Mouse (Mus musculus): ENCODE measurements at regions not wholly inside any gene's neighbourhood (a gene's known extent, or its start where the extent isn't known, plus 50 kb on each side); places are given as distances from the start of the nearest gene placed in this dataset.

GRCm38 (mm10) chr8:93691375-93691774 lies 118.4 kb upstream of the Gnao1 start:
- H3K9ac ChIP-seq (replicated peaks) = no peak overlapping the region
- no peaks in the 10 kb centered on the region for H3K36me3 ChIP-seq
- ATAC-seq (ENCODE audit: insufficient number of reproducible peaks, insufficient read depth, low FRiP score, low TSS enrichment, low read depth) = no peak
- H3K4me1 ChIP-seq (replicated peaks) = no peaks in the 10 kb centered on the region
- H3K4me3 ChIP-seq (replicated peaks) = no peak overlapping the region
- H3K4me2 ChIP-seq = no peak overlapping the region
- H3K27me3 ChIP-seq = no peaks in the 10 kb centered on the region
- H3K27ac ChIP-seq = no peak overlapping the region
- 92% methylated on average over 2 of the region's 2 CpGs for WGBS
- H3K9me3 ChIP-seq = 0 out of 2 replicates have a peak, but pooled peaks cover 6% of the 10 kb centered on the region

GRCm38 (mm10) chr8:93691826-93692225 lies 117.9 kb upstream of the Gnao1 start:
- H3K36me3 ChIP-seq = no peaks in the 10 kb centered on the region
- H3K9ac ChIP-seq (replicated peaks) = no peak overlapping the region
- no peak for ATAC-seq (ENCODE audit: insufficient number of reproducible peaks, insufficient read depth, low FRiP score, low TSS enrichment, low read depth)
- WGBS = 76% methylated on average over 2 of the region's 2 CpGs
- no peak overlapping the region for H3K4me3 ChIP-seq (replicated peaks)
- 0 out of 2 replicates have a peak, but pooled peaks cover 6% of the 10 kb centered on the region for H3K9me3 ChIP-seq
- H3K27me3 ChIP-seq = no peaks in the 10 kb centered on the region
- no peak overlapping the region for H3K27ac ChIP-seq
- no peaks in the 10 kb centered on the region for H3K4me1 ChIP-seq (replicated peaks)
- H3K4me2 ChIP-seq = no peak overlapping the region

- H3K4me3 ChIP-seq (replicated peaks) = no peak overlapping the region
- 61% methylated on average over 7 of the region's 7 CpGs for WGBS
- no peaks in the 10 kb centered on the region for H3K4me1 ChIP-seq (replicated peaks)
- no peak overlapping the region for H3K27ac ChIP-seq
- no peaks in the 10 kb centered on the region for H3K36me3 ChIP-seq
- ATAC-seq (ENCODE audit: insufficient number of reproducible peaks, insufficient read depth, low FRiP score, low TSS enrichment, low read depth) = no peak
- H3K27me3 ChIP-seq = no peaks in the 10 kb centered on the region
- no peak overlapping the region for H3K4me2 ChIP-seq
- H3K9ac ChIP-seq (replicated peaks) = no peak overlapping the region
- 0 out of 2 replicates have a peak, but pooled peaks cover 6% of the 10 kb centered on the region for H3K9me3 ChIP-seq
These were observed 112.6 kb upstream of the Gnao1 start for GRCm38 (mm10) chr8:93697206-93697605.

- no peak overlapping the region for H3K4me2 ChIP-seq
- no peak overlapping the region for H3K4me3 ChIP-seq (replicated peaks)
- no peak overlapping the region for H3K9ac ChIP-seq (replicated peaks)
- 85% methylated on average over 3 of the region's 3 CpGs for WGBS
- ATAC-seq (ENCODE audit: insufficient number of reproducible peaks, insufficient read depth, low FRiP score, low TSS enrichment, low read depth) = no peak
- H3K4me1 ChIP-seq (replicated peaks) = no peaks in the 10 kb centered on the region
- no peaks in the 10 kb centered on the region for H3K36me3 ChIP-seq
- H3K27me3 ChIP-seq = no peaks in the 10 kb centered on the region
- H3K27ac ChIP-seq = no peak overlapping the region
- 0 out of 2 replicates have a peak, but pooled peaks cover 6% of the 10 kb centered on the region for H3K9me3 ChIP-seq
These were observed 111.3 kb upstream of the Gnao1 start for GRCm38 (mm10) chr8:93698508-93698907.

GRCm38 (mm10) chr8:93701391-93701790 lies 108.4 kb upstream of the Gnao1 start:
- no peaks in the 10 kb centered on the region for H3K27me3 ChIP-seq
- no peak for ATAC-seq (ENCODE audit: insufficient number of reproducible peaks, insufficient read depth, low FRiP score, low TSS enrichment, low read depth)
- H3K4me1 ChIP-seq (replicated peaks) = peaks cover 8% of the 10 kb centered on the region
- no peaks in the 10 kb centered on the region for H3K9me3 ChIP-seq
- no peak overlapping the region for H3K4me2 ChIP-seq
- H3K4me3 ChIP-seq (replicated peaks) = no peak overlapping the region
- no peak overlapping the region for H3K9ac ChIP-seq (replicated peaks)
- no peaks in the 10 kb centered on the region for H3K36me3 ChIP-seq
- 85% methylated on average over 3 of the region's 3 CpGs for WGBS
- no peak overlapping the region for H3K27ac ChIP-seq

- H3K36me3 ChIP-seq = no peaks in the 10 kb centered on the region
- no peaks in the 10 kb centered on the region for H3K27me3 ChIP-seq
- no peak overlapping the region for H3K4me2 ChIP-seq
- H3K27ac ChIP-seq = no peak overlapping the region
- H3K9me3 ChIP-seq = no peaks in the 10 kb centered on the region
- 81% methylated on average over 3 of the region's 3 CpGs for WGBS
- H3K4me3 ChIP-seq (replicated peaks) = no peak overlapping the region
- no peaks in the 10 kb centered on the region for H3K4me1 ChIP-seq (replicated peaks)
- H3K9ac ChIP-seq (replicated peaks) = no peak overlapping the region
- no peak for ATAC-seq (ENCODE audit: insufficient number of reproducible peaks, insufficient read depth, low FRiP score, low TSS enrichment, low read depth)
These were observed 97.6 kb upstream of the Gnao1 start for GRCm38 (mm10) chr8:93712066-93712706.

- Histone ChIP-seq H3K9ac (replicated peaks) (no peak overlapping the region), H3K4me3 (replicated peaks) (no peak overlapping the region), H3K4me2 (no peak overlapping the region), H3K36me3 (no peaks in the 10 kb centered on the region), H3K27ac (no peak overlapping the region), H3K4me1 (replicated peaks) (no peaks in the 10 kb centered on the region), H3K27me3 (no peaks in the 10 kb centered on the region), H3K9me3 (0 out of 2 replicates have a peak, but pooled peaks cover 2% of the 10 kb centered on the region)
- no peak for ATAC-seq (ENCODE audit: insufficient number of reproducible peaks, insufficient read depth, low FRiP score, low TSS enrichment, low read depth)
- WGBS = 79% methylated on average over 2 of the region's 2 CpGs
These were observed 96.5 kb upstream of the Gnao1 start for GRCm38 (mm10) chr8:93713221-93713620.

- H3K9me3 ChIP-seq = no peaks in the 10 kb centered on the region
- H3K27ac ChIP-seq = no peak overlapping the region
- no peaks in the 10 kb centered on the region for H3K4me1 ChIP-seq (replicated peaks)
- WGBS = 64% methylated on average over 15 of the region's 15 CpGs
- H3K27me3 ChIP-seq = no peaks in the 10 kb centered on the region
- H3K9ac ChIP-seq (replicated peaks) = no peak overlapping the region
- no peak overlapping the region for H3K4me3 ChIP-seq (replicated peaks)
- ATAC-seq (ENCODE audit: insufficient number of reproducible peaks, insufficient read depth, low FRiP score, low TSS enrichment, low read depth) = no peak
- no peaks in the 10 kb centered on the region for H3K36me3 ChIP-seq
- H3K4me2 ChIP-seq = no peak overlapping the region
These were observed 84.8 kb upstream of the Gnao1 start for GRCm38 (mm10) chr8:93724896-93725489.

GRCm38 (mm10) chr8:93729124-93729930 lies 80.4 kb upstream of the Gnao1 start:
- H3K4me1 ChIP-seq (replicated peaks) = no peaks in the 10 kb centered on the region
- H3K27ac ChIP-seq = no peak overlapping the region
- H3K27me3 ChIP-seq = no peaks in the 10 kb centered on the region
- 84% methylated on average over 15 of the region's 15 CpGs for WGBS
- H3K9ac ChIP-seq (replicated peaks) = no peak overlapping the region
- H3K4me2 ChIP-seq = no peak overlapping the region
- H3K4me3 ChIP-seq (replicated peaks) = no peak overlapping the region
- H3K36me3 ChIP-seq = no peaks in the 10 kb centered on the region
- no peaks in the 10 kb centered on the region for H3K9me3 ChIP-seq
- ATAC-seq (ENCODE audit: insufficient number of reproducible peaks, insufficient read depth, low FRiP score, low TSS enrichment, low read depth) = no peak

- Histone ChIP-seq H3K4me1 (replicated peaks) (no peaks in the 10 kb centered on the region), H3K9ac (replicated peaks) (no peak overlapping the region), H3K4me2 (no peak overlapping the region), H3K27ac (no peak overlapping the region), H3K27me3 (no peaks in the 10 kb centered on the region), H3K9me3 (no peaks in the 10 kb centered on the region), H3K4me3 (replicated peaks) (no peak overlapping the region), H3K36me3 (no peaks in the 10 kb centered on the region)
- no peak for ATAC-seq (ENCODE audit: insufficient number of reproducible peaks, insufficient read depth, low FRiP score, low TSS enrichment, low read depth)
- WGBS = 81% methylated on average over 14 of the region's 14 CpGs
These were observed 78.7 kb upstream of the Gnao1 start for GRCm38 (mm10) chr8:93730738-93731700.

Measured in limb, embryonic 12.5 days (tissue).